Mouse (Mus musculus) CH12.LX (cell line): Measurements from ENCODE around the gene Trio. TPM values are rescaled to one million over a fixed set of nuclear protein-coding genes. Genes with fewer than 3 reads are reported as not detected.

ENCODE experiments used
- DNase-seq: peaks from one replicate; pipeline ENCODE4 v3.0.0-alpha.2; 2013; ENCODE audit errors: extremely low read depth
- H3K27ac ChIP-seq: 2 replicates; pipeline ENCODE4 v1.5.1; 2012; ENCODE audit warnings: low read depth, mild to moderate bottlenecking, control low read depth, moderate library complexity; ENCODE audit not compliant: insufficient read depth
- H3K27me3 ChIP-seq: replicated peaks from 2 replicates; pipeline ENCODE3; 2012; ENCODE audit warnings: inconsistent platforms
- H3K36me3 ChIP-seq, 2 experiments: replicated peaks in 1 of 2; 2 replicates each; pipeline versions ENCODE3 to v1.6.1; 2012; ENCODE audit warnings: inconsistent platforms in 1 of 2, low read length in 1 of 2, mild to moderate bottlenecking in 1 of 2, mixed read lengths in 1 of 2, moderate library complexity in 1 of 2; ENCODE audit not compliant: control insufficient read depth in 1 of 2, insufficient read depth in 1 of 2
- H3K4me1 ChIP-seq, 2 experiments: 2 replicates each; pipeline ENCODE4 v1.6.1; 2012; ENCODE audit warnings: inconsistent platforms in 1 of 2, moderate library complexity in 1 of 2; ENCODE audit not compliant: insufficient read depth in 2 of 2, control insufficient read depth in 1 of 2
- H3K4me2 ChIP-seq: 2 replicates; pipeline ENCODE4 v1.6.1; 2012; ENCODE audit warnings: low read depth, mild to moderate bottlenecking, control low read depth; ENCODE audit not compliant: poor library complexity, insufficient read depth, severe bottlenecking
- H3K4me3 ChIP-seq, 3 experiments: fragments of 150-350 bp in 1 of 3; sonication (generic) in 1 of 3; replicated peaks in 1 of 3; 2 replicates each; pipeline versions ENCODE3 to v1.5.1; 2011 to 2012; ENCODE audit warnings: low read depth in 2 of 3, low read length in 2 of 3, mild to moderate bottlenecking in 2 of 3, moderate library complexity in 2 of 3, control low read depth in 1 of 3, improper control_type of control experiment in 1 of 3, inconsistent platforms in 1 of 3, mixed read lengths in 1 of 3; ENCODE audit not compliant: poor library complexity in 1 of 3
- H3K79me2 ChIP-seq: replicated peaks from 2 replicates; pipeline ENCODE4 v1.6.1; 2012; ENCODE audit warnings: mild to moderate bottlenecking, moderate library complexity; ENCODE audit not compliant: control insufficient read depth, poor library complexity, insufficient read depth, severe bottlenecking; ENCODE audit errors: extremely low read depth
- H3K9ac ChIP-seq: 2 replicates; pipeline ENCODE4 v1.6.1; 2012; ENCODE audit warnings: low read depth, mild to moderate bottlenecking, control low read depth, moderate library complexity; ENCODE audit not compliant: insufficient read depth
- H3K9me3 ChIP-seq: replicated peaks from 2 replicates; pipeline ENCODE3; 2012; ENCODE audit warnings: low read length, inconsistent platforms, mixed read lengths
- E2F4 ChIP-seq: IDR thresholded peaks from 2 replicates; pipeline ENCODE4 v1.6.1; 2011; ENCODE audit warnings: low read depth, low read length, improper control_type of control experiment; ENCODE audit not compliant: insufficient replicate concordance
- GABPA ChIP-seq: IDR thresholded peaks from 2 replicates; pipeline ENCODE4 v1.6.1; 2012; ENCODE audit warnings: low read depth, low read length, improper control_type of control experiment, inconsistent platforms; ENCODE audit not compliant: insufficient replicate concordance
- IRF4 ChIP-seq: IDR thresholded peaks from 2 replicates; pipeline ENCODE4 v1.6.1; 2014; ENCODE audit warnings: low read depth, mild to moderate bottlenecking, inconsistent platforms, low read length, improper control_type of control experiment
- JUND ChIP-seq: conservative IDR thresholded peaks from 2 replicates; pipeline ENCODE4 v1.6.1; 2011; ENCODE audit warnings: low read depth, low read length, improper control_type of control experiment
- MAX ChIP-seq: IDR thresholded peaks from 2 replicates; pipeline ENCODE4 v1.6.1; 2011; ENCODE audit warnings: low read length, improper control_type of control experiment
- MEF2A ChIP-seq: IDR thresholded peaks from 2 replicates; pipeline ENCODE4 v1.6.1; 2014; ENCODE audit warnings: low read depth, mild to moderate bottlenecking, inconsistent platforms, low read length, improper control_type of control experiment, borderline replicate concordance
- MXI1 ChIP-seq: IDR thresholded peaks from 2 replicates; pipeline ENCODE4 v1.6.1; 2011; ENCODE audit warnings: mild to moderate bottlenecking, low read depth, low read length, improper control_type of control experiment
- MYC ChIP-seq: IDR thresholded peaks from 2 replicates; pipeline ENCODE4 v1.6.1; 2011; ENCODE audit warnings: low read depth, mild to moderate bottlenecking, improper control_type of control experiment, low read length
- POLR2A ChIP-seq: IDR thresholded peaks from 2 replicates; pipeline ENCODE4 v1.6.1; 2011; ENCODE audit warnings: low read depth, mild to moderate bottlenecking, improper control_type of control experiment, low read length
- ZC3H11A ChIP-seq: IDR thresholded peaks from 2 replicates; pipeline ENCODE4 v1.6.1; 2012; ENCODE audit warnings: low read depth, mild to moderate bottlenecking, inconsistent platforms, low read length, improper control_type of control experiment
- dilution Hi-C: fragments of 300-500 bp; cut with MboI; formaldehyde crosslinking; loops from 2 replicates; pipeline ENCODE4 v1.14.3; 2020; ENCODE audit warnings: low sequenced_read_pairs; ENCODE audit not compliant: extremely low pct_unique_long_range_greater_than_20kb, extremely low pct_ligation_motif_present
- in situ Hi-C: fragments of 300-500 bp; cut with MboI; formaldehyde crosslinking; loops from 3 replicates; pipeline ENCODE4 v1.14.3; 2019; ENCODE audit warnings: low sequenced_read_pairs, low pct_ligation_motif_present, low pct_unique_long_range_greater_than_20kb, mixed read lengths
- polyA plus RNA-seq: library from polyadenylated mRNA; unstranded; fragments of >175 nt; gene quantifications from 2 replicates; pipeline ENCODE4 v1.2.1, GENCODE M21; 2012; ENCODE audit warnings: low read depth; ENCODE audit not compliant: insufficient read length
- total RNA-seq, 2 experiments: library from RNA; depleted of rRNA; stranded (reverse); fragments of 300-350 nt in 1 of 2; fragments of >200 nt in 1 of 2; gene quantifications; 2 replicates each; pipeline ENCODE4 v1.2.3; 2012 to 2014

Trio gene
- total and polyA plus RNA-seq, 3 experiments = 3.9 to 17.5 (median 4.3) TPM

- Histone ChIP-seq H3K4me3 (no peak overlapping the region), H3K27ac (no peak overlapping the region), H3K4me2 (no peak overlapping the region), H3K36me3 (peaks cover 0 to 2% of the 10 kb centered on the region in 2 experiments), H3K4me1 (peaks cover 0 to 3% of the 10 kb centered on the region in 2 experiments; a peak in 2 of 4 replicates), H3K9me3 (no peaks in the 10 kb centered on the region), H3K27me3 (no peaks in the 10 kb centered on the region), H3K79me2 (no peaks in the 10 kb centered on the region), H3K9ac (no peak overlapping the region)
- DNase-seq = no peak
- dilution Hi-C loops (no loop called here), in situ Hi-C loops (loop anchor here (10.0 kb wide), 2 partner anchors 205 to 515 kb away; no protein-coding TSS in a partner anchor)
- TF ChIP-seq MAX (no peak), POLR2A (no peak), MXI1 (no peak), GABPA (no peak)
Measured at GRCm38 (mm10) chr15:27849910-27850309, 175.7 kb downstream of the Trio start.

- H3K36me3 ChIP-seq = peaks cover 0 to 2% of the 10 kb centered on the region in 2 experiments
Measured at GRCm38 (mm10) chr15:27841696-27842095, 184.0 kb downstream of the Trio start.

DNA sequence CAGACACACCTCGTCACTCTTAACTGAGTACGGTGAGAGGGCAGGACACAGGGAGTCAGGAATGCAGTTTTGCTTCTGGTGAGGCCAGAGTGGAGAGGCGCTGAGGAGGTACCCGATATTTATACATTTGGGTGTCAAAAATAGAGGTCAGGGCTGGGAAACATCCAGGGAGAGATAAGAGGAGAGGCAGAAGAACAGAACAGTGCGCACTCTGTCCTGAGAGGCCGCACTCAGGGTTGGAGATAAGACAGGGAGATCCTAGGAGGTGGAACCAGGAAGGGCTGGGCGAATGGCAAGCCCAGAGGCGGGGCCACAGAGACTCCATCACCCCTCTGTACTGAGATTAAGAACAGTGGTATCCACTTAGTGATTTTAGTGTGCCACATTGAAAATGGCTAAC lies 185.1 kb downstream of the Trio start:
- TF ChIP-seq MYC = no peak
- TF ChIP-seq, all 38 proteins: peak for 0
- dilution Hi-C loops = no loop called here
- no peak for DNase-seq
- no peaks in the 10 kb centered on the region for H3K9me3 ChIP-seq
- no peak overlapping the region for H3K9ac ChIP-seq
- H3K4me2 ChIP-seq = no peak overlapping the region
- H3K27me3 ChIP-seq = no peaks in the 10 kb centered on the region
- H3K36me3 ChIP-seq = peaks cover 0 to 2% of the 10 kb centered on the region in 2 experiments
- no peaks in the 10 kb centered on the region for H3K79me2 ChIP-seq
- H3K4me1 ChIP-seq = peaks cover 0 to 9% of the 10 kb centered on the region in 2 experiments; a peak in 1 of 4 replicates
- H3K4me3 ChIP-seq = no peak overlapping the region
- H3K27ac ChIP-seq = no peak overlapping the region
- in situ Hi-C loops = loop anchor here (10.0 kb wide), 1 partner anchor 196 kb away; no protein-coding TSS in a partner anchor

More at GRCm38 (mm10) chr15:27841696-27842095, 184.0 kb downstream of the Trio start:
- Histone ChIP-seq H3K9ac (no peak overlapping the region), H3K9me3 (no peaks in the 10 kb centered on the region), H3K27me3 (no peaks in the 10 kb centered on the region), H3K4me3 (no peak overlapping the region), H3K4me1 (peaks cover 0 to 9% of the 10 kb centered on the region in 2 experiments; a peak in 1 of 4 replicates), H3K27ac (no peak overlapping the region), H3K79me2 (no peaks in the 10 kb centered on the region), H3K4me2 (no peak overlapping the region)
- no peak for DNase-seq
- TF ChIP-seq IRF4 (no peak), MXI1 (no peak), MEF2A (no peak), MYC (no peak), JUND (no peak), ZC3H11A (no peak), E2F4 (no peak)
- dilution Hi-C loops (no loop called here), in situ Hi-C loops (loop anchor here (10.0 kb wide), 1 partner anchor 197 kb away; no protein-coding TSS in a partner anchor)
